Mouse (Mus musculus): ENCODE data around the gene Map1s. TPM values are rescaled to one million over a fixed set of nuclear protein-coding genes. Genes with fewer than 3 reads are reported as not detected.

Gene Map1s
- polyA plus RNA-seq, 1 experiment from 2014 or later = 56.9 TPM

DNA sequence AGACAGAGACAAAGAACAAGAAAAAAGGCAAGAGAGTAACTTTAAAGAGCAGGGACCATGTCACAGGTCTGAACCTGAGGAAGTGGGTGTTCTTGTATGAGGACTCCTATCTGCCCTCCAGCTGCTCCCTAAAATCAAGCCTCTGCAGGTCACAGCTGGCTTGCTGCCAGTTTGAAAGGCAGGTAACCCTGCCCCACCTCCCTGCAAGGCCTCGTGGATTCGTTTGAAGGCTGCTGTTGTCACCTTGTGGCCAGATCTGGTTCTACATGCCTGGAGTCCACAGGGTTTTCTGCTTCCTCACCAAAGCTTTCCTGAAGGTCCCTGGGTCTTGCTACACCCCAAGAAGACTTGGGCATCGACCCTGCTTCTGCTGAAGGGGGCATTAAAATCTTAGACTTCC is 58.4 kb downstream of the Map1s start:
- 0 out of 2 replicates have a peak, but pooled peaks have one; percentile 49 for ATAC-seq (ENCODE audit: low FRiP score, low TSS enrichment)
- WGBS = 3% methylated on average over 3 of the region's 3 CpGs
- H3K9ac ChIP-seq (replicated peaks; ENCODE audit: low read length) = no peak overlapping the region
- no peak overlapping the region for H3K4me3 ChIP-seq (ENCODE audit: low read length)
- H3K27me3 ChIP-seq (ENCODE audit: insufficient read depth, low read length) = no peaks in the 10 kb centered on the region
- H3K36me3 ChIP-seq (ENCODE audit: insufficient read depth, low read length) = no peaks in the 10 kb centered on the region
- no peak overlapping the region for H3K4me2 ChIP-seq (replicated peaks; ENCODE audit: low read depth, low read length)
- no peaks in the 10 kb centered on the region for H3K4me1 ChIP-seq (ENCODE audit: insufficient read depth, low read length)
- H3K9me3 ChIP-seq (ENCODE audit: low read length) = no peaks in the 10 kb centered on the region
- no peak overlapping the region for H3K27ac ChIP-seq (ENCODE audit: low read length)

DNA sequence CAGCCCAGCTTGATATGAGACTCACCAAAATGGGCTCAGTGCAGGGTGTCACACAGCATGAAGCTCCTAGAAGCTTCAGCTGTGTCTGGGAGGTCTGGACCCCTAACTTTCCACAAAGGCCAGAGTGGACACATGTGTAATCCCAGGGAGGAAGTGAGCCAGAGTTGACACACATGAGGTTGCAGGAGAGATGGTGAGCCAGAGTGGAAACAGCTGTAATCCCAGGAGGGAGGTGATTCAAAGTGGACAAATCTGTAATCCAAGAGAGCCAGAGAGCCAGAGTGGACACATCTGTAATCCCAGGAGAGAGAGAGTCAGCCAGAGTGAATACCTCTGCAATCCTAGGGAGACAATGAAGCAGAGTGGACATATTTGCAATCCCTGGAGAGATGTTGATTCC is 59.1 kb downstream of the Map1s start:
- Histone ChIP-seq H3K4me1 (ENCODE audit: insufficient read depth, low read length) (no peaks in the 10 kb centered on the region), H3K9ac (replicated peaks; ENCODE audit: low read length) (no peak overlapping the region), H3K4me2 (replicated peaks; ENCODE audit: low read depth, low read length) (no peak overlapping the region), H3K27me3 (ENCODE audit: insufficient read depth, low read length) (no peaks in the 10 kb centered on the region), H3K27ac (ENCODE audit: low read length) (no peak overlapping the region), H3K36me3 (ENCODE audit: insufficient read depth, low read length) (no peaks in the 10 kb centered on the region), H3K4me3 (ENCODE audit: low read length) (no peak overlapping the region), H3K9me3 (ENCODE audit: low read length) (no peaks in the 10 kb centered on the region)
- ATAC-seq (ENCODE audit: low FRiP score, low TSS enrichment) = no peak

MicroRNAs encoded within 50 kb of the gene (microRNA counts, 519-probe panel; counts per million panel counts)
- 104 counts per million, percentile 35 among the panel's probes with 10 or more counts for microRNA mmu-miR-1969

Small RNA genes within 50 kb of the gene (microRNA-seq; reads per million reads assigned to microRNA genes)
- gene Mir1969 = 3.5 reads per million, percentile 17 among the genes with 10 or more reads in this experiment
- 1.3 reads per million for gene Mir7067

Other genes with a start within 250 kb of the Map1s start
- gene Pgpep1, start 245.5 kb upstream of the Map1s start, polyA plus RNA-seq (2015; fragmentation: Nextera tagmentation; extraction: Ambion mirVana) = 88.5 TPM in 2 replicates
- gene Lsm4, start 232.7 kb upstream of the Map1s start, polyA plus RNA-seq (2015; fragmentation: Nextera tagmentation; extraction: Ambion mirVana) = 272 and 281 TPM in 2 replicates
- gene Jund, start 207.0 kb upstream of the Map1s start, polyA plus RNA-seq (2015; fragmentation: Nextera tagmentation; extraction: Ambion mirVana) = 42.1 and 47.4 TPM in 2 replicates
- 0.04 and 0.06 TPM in 2 replicates for gene Iqcn, start 202.5 kb upstream of the Map1s start, polyA plus RNA-seq (2015; fragmentation: Nextera tagmentation; extraction: Ambion mirVana)
- 0.52 and 0.76 TPM in 2 replicates for gene Gm3336, start 187.4 kb upstream of the Map1s start, polyA plus RNA-seq (2015; fragmentation: Nextera tagmentation; extraction: Ambion mirVana)
- gene Pde4c, start 182.2 kb upstream of the Map1s start, polyA plus RNA-seq (2015; fragmentation: Nextera tagmentation; extraction: Ambion mirVana) = 8.8 and 11.6 TPM in 2 replicates
- 20.9 and 22.0 TPM in 2 replicates for gene Rab3a, start 151.3 kb upstream of the Map1s start, polyA plus RNA-seq (2015; fragmentation: Nextera tagmentation; extraction: Ambion mirVana)
- gene Mpv17l2, start 145.0 kb upstream of the Map1s start, polyA plus RNA-seq (2015; fragmentation: Nextera tagmentation; extraction: Ambion mirVana) = 57.0 and 60.4 TPM in 2 replicates
- 72.8 and 77.3 TPM in 2 replicates for gene Pik3r2, start 129.2 kb upstream of the Map1s start, polyA plus RNA-seq (2015; fragmentation: Nextera tagmentation; extraction: Ambion mirVana)
- gene Mast3, start 100.9 kb upstream of the Map1s start, polyA plus RNA-seq (2015; fragmentation: Nextera tagmentation; extraction: Ambion mirVana) = 16.2 and 16.3 TPM in 2 replicates
- gene Il12rb1, start 97.5 kb upstream of the Map1s start, polyA plus RNA-seq (2015; fragmentation: Nextera tagmentation; extraction: Ambion mirVana) = 0.05 and 0.12 TPM in 2 replicates
- 6.7 and 7.0 TPM in 2 replicates for gene Arrdc2, start 66.2 kb upstream of the Map1s start, polyA plus RNA-seq (2015; fragmentation: Nextera tagmentation; extraction: Ambion mirVana)
- gene Kcnn1, start 42.7 kb upstream of the Map1s start, polyA plus RNA-seq (2015; fragmentation: Nextera tagmentation; extraction: Ambion mirVana) = 2.9 and 4.9 TPM in 2 replicates
- 114 and 119 TPM in 2 replicates for gene Ccdc124, start 32.0 kb upstream of the Map1s start, polyA plus RNA-seq (2015; fragmentation: Nextera tagmentation; extraction: Ambion mirVana)
- 0.22 and 0.28 TPM in 2 replicates for gene Slc5a5, start 13.2 kb upstream of the Map1s start, polyA plus RNA-seq (2015; fragmentation: Nextera tagmentation; extraction: Ambion mirVana)
- gene Rpl18a, start 8.5 kb upstream of the Map1s start, polyA plus RNA-seq (2015; fragmentation: Nextera tagmentation; extraction: Ambion mirVana) = 4,081 and 4,203 TPM in 2 replicates

All from kidney, embryonic 16.5 days (tissue).